Mouse (Mus musculus) hindlimb bud, embryonic 11.5 days (tissue): ENCODE measurements around the gene Mpp1.

Source experiments
- DNase-seq: peaks from one replicate; pipeline ENCODE4 v3.0.0-alpha.2; 2012; ENCODE audit warnings: low read depth, low spot score; ENCODE audit errors: extremely low spot score

Gene Mpp1

GRCm38 (mm10) chrX:75084774-75085508 is 45.9 kb downstream of the Mpp1 start, which contains the start of gene Gab3:
Gene Gab3, minus strand, starts transcription at chrX:75085458.
- DNase-seq: no peak

GRCm38 (mm10) chrX:75083982-75084773 is 46.6 kb downstream of the Mpp1 start:
- DNase-seq: no peak

- no peak for DNase-seq
Measured at GRCm38 (mm10) chrX:75082351-75082750, 48.5 kb downstream of the Mpp1 start.
